Mouse (Mus musculus): Measurements from ENCODE around the gene Prdm12.

DNA sequence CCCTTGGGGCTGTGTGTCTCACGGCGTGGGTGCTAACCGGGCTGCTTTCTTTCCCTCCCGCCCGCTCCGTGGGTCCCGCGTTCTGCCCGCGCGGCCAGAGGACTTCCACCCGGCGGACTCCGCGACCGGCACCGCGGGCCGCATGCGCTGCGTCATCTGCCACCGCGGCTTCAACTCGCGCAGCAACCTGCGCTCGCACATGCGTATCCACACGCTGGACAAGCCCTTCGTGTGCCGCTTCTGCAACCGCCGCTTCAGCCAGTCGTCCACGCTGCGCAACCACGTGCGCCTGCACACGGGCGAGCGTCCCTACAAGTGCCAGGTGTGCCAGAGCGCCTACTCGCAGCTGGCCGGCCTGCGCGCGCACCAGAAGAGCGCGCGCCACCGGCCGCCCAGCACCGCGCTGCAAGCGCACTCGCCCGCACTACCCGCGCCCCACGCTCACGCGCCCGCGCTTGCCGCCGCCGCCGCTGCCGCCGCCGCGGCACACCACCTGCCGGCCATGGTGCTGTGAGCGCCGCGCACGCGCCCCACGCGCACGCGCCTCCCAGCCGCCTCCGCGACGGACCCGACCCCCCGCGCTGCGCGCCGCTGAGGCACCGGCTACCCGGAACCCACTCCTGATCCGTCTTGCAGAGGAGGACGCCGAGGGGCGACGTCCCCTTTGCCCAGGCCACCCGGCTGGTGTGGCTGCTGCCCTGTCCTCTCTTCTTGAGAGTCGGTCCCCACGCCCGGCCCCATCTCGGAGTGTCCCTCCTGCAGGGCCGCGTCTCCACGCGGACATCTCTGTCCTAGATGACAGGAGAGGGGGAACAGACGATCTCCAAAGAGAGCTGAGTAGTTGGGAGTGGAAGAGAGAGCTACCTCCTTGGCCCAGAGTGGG lies 14.4 kb downstream of the Prdm12 start:
- TF ChIP-seq POLR2A (IDR thresholded peaks at IDR 0.05; ENCODE audit: borderline replicate concordance, extremely low read depth, low read depth, low read length), result no peak
- no peak for TF ChIP-seq CTCF (IDR thresholded peaks at IDR 0.05; ENCODE audit: insufficient read depth, low read length)

All from lung, adult 2 months (tissue).